Mouse (Mus musculus): ENCODE measurements around the gene Myl12a.
"Not testable (repeated sequence)": the region's sequence is repeated elsewhere in the genome, so short reads cannot be mapped to it uniquely, and the experiment has no call there.

Gene Myl12a

DNA sequence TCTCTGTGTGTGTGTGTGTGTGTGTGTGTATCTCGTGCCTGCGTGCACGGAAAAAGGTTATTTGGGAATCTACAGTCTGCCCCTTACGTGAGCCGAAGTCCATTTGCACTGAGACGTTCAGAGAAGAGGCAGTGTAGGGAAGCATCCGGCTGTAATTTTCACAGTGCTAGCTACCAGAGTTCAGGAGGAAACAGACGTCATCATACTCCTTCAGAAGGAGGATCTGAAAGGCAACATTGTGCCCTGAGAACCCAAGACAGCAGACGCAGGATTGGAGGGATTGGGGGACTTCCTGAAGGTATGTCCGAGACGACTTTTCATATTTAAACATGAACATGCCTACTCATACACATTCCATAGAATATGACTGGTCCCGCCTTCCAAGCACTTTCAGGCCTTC, 35.0 kb downstream of the Myl12a start:
- in situ Hi-C loops (cut with MboI; ENCODE audit: low pct_unique_long_range_greater_than_20kb in 1 of 2, low sequenced_read_pairs in 2 of 2, unreplicated experiment in 1 of 2) = no loop called here

DNA sequence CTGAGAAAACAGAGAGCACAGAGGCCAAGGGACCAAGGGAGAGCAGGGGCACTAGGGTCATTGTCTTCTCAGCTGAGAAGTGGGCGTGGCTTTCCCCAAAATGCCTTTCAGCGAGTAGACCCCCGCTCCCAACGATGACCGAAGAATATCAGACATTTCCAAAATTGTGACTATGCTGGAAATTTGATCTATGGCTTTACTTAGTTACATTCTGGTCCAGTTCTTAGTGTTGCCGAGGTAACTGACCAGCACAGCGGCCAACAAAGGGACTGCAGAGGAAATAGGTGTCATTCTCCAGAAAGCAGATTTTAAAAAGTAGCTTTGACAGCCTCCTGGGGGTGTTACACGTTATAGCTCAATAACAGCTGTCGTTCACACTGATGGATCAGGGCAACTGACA, 35.5 kb downstream of the Myl12a start:
- in situ Hi-C loops (cut with MboI; ENCODE audit: low pct_unique_long_range_greater_than_20kb in 1 of 2, low sequenced_read_pairs in 2 of 2, unreplicated experiment in 1 of 2) = no loop called here

DNA sequence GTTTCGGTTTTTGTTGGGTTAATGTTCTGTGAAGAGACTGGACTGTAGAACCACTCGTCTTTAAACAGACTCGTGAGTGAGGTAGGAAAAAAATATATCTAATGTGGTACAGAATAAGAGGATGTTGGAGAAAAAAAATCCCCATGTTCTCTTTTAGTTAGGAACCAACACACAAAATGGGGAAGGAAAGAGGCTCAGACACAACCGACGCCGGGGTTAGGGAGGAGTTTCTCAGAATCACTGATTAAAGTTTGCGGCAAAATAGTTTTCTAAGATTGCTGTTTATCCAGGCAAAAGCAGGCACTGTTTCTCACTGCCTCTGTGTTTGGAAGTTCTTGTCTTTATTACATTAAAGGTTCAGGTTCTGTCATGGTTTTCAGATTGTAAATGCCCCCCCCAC, 36.6 kb downstream of the Myl12a start:
- in situ Hi-C loops (cut with MboI; ENCODE audit: low pct_unique_long_range_greater_than_20kb in 1 of 2, low sequenced_read_pairs in 2 of 2, unreplicated experiment in 1 of 2) = no loop called here

DNA sequence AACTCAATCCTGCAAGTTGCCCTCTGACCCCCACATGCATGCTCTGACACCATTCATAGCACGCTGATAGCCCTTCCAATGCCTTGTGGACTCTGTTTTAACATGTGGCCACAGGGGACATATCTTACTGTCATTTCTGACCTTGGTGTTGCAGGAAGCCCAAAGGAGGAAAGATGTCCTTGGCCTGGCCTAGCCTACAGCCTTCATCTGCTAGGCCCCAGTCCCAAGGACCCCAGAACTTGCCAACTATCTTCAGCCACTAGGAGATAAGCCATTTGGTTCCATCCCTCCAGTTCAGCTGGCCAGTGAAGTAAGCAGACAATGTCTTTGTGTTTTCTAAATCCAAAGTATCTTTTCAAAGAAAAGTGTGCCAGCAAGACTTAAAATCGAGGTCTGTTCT, 37.4 kb downstream of the Myl12a start:
- in situ Hi-C loops (cut with MboI; ENCODE audit: low pct_unique_long_range_greater_than_20kb in 1 of 2, low sequenced_read_pairs in 2 of 2, unreplicated experiment in 1 of 2) = no loop called here

DNA sequence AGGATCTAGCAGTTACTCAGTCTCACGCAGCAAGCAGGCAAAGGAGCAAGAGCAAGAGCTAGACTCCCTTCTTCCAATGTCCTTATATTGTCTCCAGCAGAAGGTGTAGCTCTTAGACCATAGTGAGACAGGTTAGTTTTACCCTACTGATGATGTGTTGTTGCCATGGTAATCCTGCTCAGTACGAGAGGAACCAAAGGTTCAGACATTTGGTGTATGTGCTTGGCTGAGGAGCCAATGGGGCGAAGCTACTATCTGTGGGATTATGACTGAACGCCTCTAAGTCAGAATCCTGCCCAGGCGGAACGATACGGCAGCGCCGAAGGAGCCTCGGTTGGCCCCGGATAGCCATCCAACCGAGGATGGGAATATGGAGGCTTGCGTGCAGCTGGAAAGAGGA, 39.1 kb downstream of the Myl12a start:
- in situ Hi-C loops (cut with MboI; ENCODE audit: low pct_unique_long_range_greater_than_20kb in 1 of 2, low sequenced_read_pairs in 2 of 2, unreplicated experiment in 1 of 2) = not testable (repeated sequence)

DNA sequence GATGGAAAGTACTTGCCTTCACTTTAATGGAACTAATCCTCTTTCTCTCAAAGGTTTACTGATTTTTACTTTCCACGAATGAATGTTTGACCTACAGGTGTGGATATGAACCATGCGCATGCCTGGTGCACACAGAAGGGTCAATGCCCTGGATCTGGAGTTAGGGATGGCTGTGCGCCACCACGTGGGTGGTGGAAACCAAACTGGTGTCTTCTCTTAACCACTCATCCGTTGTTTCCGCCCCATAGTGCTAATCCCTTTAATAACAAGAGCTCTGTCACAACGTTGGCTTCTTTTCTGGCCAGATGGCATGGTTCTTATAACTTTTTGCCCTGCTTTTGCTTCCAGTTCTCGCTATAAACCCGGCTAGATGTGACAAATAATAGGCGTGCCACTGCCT, 51.4 kb downstream of the Myl12a start:
- in situ Hi-C loops (cut with MboI; ENCODE audit: low pct_unique_long_range_greater_than_20kb in 1 of 2, low sequenced_read_pairs in 2 of 2, unreplicated experiment in 1 of 2) = no loop called here

DNA sequence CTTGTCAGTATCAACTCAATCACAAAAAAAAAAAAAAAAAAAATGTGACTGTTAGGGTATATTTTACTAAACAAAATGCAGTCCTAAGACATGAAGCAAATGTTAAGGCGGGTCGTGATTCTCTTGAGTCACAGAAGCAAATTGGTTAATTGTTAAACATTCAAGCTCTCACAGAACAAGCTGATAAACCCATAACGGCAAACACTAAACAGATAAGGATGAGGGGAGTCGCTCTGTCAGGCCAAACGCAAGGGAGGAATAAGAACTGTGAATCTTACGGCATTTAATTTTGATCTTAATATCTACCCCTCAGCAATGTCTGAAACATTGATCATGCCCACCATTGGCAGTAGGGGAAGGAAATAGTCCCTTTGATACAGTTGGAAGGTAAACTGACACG, 53.5 kb downstream of the Myl12a start:
- in situ Hi-C loops (cut with MboI; ENCODE audit: low pct_unique_long_range_greater_than_20kb in 1 of 2, low sequenced_read_pairs in 2 of 2, unreplicated experiment in 1 of 2) = no loop called here

DNA sequence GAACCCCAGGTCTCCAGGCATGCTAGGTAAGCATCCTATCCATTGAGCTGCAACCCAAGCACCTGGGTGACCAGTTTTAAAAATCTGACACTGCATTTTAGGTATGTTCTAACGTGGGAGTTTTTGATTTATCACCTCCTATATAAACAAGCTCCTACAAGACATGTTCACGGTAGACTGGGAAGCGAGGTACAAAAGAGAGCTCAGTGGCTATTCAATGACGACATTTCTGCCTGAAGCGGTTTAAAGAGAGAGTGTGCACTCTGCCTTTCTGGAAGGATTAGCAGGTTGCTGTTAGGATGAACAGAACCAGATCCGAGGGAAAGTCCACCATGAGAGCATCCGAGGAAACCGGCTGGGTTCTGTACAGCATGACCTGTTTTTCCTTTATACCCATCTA, 54.0 kb downstream of the Myl12a start:
- in situ Hi-C loops (cut with MboI; ENCODE audit: low pct_unique_long_range_greater_than_20kb in 1 of 2, low sequenced_read_pairs in 2 of 2, unreplicated experiment in 1 of 2) = no loop called here

DNA sequence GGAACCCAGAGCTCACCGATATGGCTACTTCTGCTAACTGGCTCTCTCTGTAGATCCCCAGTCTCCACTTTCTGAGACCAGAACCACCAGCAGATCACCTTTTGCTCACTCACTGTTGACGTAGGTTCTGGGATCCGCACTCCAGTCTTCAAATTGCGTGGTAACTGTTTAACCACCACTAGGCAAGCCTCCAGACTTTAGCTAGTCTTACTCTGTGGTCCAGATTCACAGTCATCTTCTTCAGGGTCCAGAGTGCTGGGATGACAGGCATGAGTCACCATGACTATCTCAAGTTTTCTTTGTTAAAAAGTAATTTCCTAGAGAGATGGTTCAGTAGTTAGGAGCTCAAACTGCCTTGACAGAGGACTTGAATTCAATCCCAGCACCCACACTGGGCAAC, 58.9 kb downstream of the Myl12a start:
- in situ Hi-C loops (cut with MboI; ENCODE audit: low pct_unique_long_range_greater_than_20kb in 1 of 2, low sequenced_read_pairs in 2 of 2, unreplicated experiment in 1 of 2) = no loop called here
